Mouse (Mus musculus): Measurements from ENCODE around the gene Trove2.
A peak's percentile ranks its signal among the peaks of the same experiment; 100 is the strongest.

GRCm38 (mm10) chr1:143776446-143777411 is at the start of gene Trove2, which contains the start of gene Uchl5:
- TF ChIP-seq CTCF (IDR thresholded peaks at IDR 0.05; ENCODE audit: borderline replicate concordance, control insufficient read depth, extremely low read depth, insufficient read depth, low read length, poor library complexity), result peak; percentile 95
- peak; percentile 74; the same call in 1 of the 2 replicates for TF ChIP-seq POLR2A (IDR thresholded peaks at IDR 0.05; ENCODE audit: control insufficient read depth, extremely low read depth, insufficient read depth, low read length, poor library complexity)
